Mouse (Mus musculus) bone marrow, adult 2 months (tissue): ENCODE data around the gene Ifna7.

ENCODE experiments used
- CTCF ChIP-seq: fragments of 200-500 bp; IDR thresholded peaks from 2 replicates; pipeline ENCODE4 v1.5.1; 2011; ENCODE audit warnings: low read length, control low read depth; ENCODE audit not compliant: control insufficient read depth, insufficient read depth
- POLR2A ChIP-seq: fragments of 200-500 bp; IDR thresholded peaks from 2 replicates; pipeline ENCODE4 v1.6.1; 2011; ENCODE audit warnings: low read depth, mild to moderate bottlenecking, control low read depth, low read length, borderline replicate concordance; ENCODE audit not compliant: control insufficient read depth

GRCm38 (mm10) chr4:88865011-88865569, 49.1 kb downstream of the Ifna7 start:
- TF ChIP-seq CTCF, result no peak
- TF ChIP-seq POLR2A, result no peak
